Mouse (Mus musculus): ENCODE results near the gene Ociad1.

GRCm38 (mm10) chr5:73310401-73310800 lies 17.8 kb downstream of the Ociad1 start:
- TF ChIP-seq CTCF (IDR thresholded peaks at IDR 0.05; ENCODE audit: low read depth, low read length) (no peak), EP300 (IDR thresholded peaks at IDR 0.05; ENCODE audit: insufficient read depth, low read depth, low read length) (no peak)
